Mouse (Mus musculus) left cerebral cortex, postnatal 25 days (tissue): Measurements from ENCODE around the gene Sh3gl2. TPM values are rescaled to one million over a fixed set of nuclear protein-coding genes. Genes with fewer than 3 reads are reported as not detected.

Experiments used
- DNase-seq, 2 experiments: peaks; one replicate each; pipeline ENCODE4 v3.0.0; 2022; ENCODE audit warnings: low spot score in 2 of 2, mixed read lengths in 1 of 2
- intact Hi-C: fragments of 180-260 bp; cut with DNase I; formaldehyde crosslinking; loops from one replicate; pipeline ENCODE4 v1.15.1; 2025
- total RNA-seq, 2 experiments: library from RNA; stranded (reverse); gene quantifications; 2 replicates each; pipeline ENCODE4 v1.2.3; 2021

Sh3gl2 gene
- total RNA-seq, 2 experiments from 2014 or later = 275 to 288 TPM

- no peak for DNase-seq
- intact Hi-C loops = no loop called here
Observed at GRCm38 (mm10) chr4:85526966-85527566, 322.1 kb downstream of the Sh3gl2 start.

- DNase-seq = no peak
- intact Hi-C loops = no loop called here
Observed at GRCm38 (mm10) chr4:85529852-85530251, 324.9 kb downstream of the Sh3gl2 start.

DNA sequence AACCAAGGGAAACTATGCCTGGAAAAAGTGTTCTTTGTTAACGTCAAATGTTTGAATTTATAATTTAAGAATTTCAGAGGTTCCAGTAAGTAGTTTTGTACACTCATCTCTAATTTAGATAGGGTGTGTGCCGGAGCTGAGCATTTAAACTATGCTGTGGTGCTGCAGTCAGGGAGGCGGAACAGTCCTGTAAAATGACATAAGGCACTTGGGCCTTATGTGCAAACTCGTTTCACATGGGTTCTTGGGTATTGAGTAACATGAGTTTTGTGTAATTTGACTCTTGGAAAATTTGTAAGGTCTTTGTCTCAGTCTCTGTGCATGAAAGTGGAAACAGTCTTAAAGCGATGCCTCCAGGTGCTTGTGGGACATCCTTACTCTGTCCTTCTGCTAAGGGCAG, 334.8 kb downstream of the Sh3gl2 start:
- no peak for DNase-seq
- intact Hi-C loops = no loop called here

- intact Hi-C loops = no loop called here
- no peak for DNase-seq
Observed at GRCm38 (mm10) chr4:85543221-85543620, 338.3 kb downstream of the Sh3gl2 start.

DNA sequence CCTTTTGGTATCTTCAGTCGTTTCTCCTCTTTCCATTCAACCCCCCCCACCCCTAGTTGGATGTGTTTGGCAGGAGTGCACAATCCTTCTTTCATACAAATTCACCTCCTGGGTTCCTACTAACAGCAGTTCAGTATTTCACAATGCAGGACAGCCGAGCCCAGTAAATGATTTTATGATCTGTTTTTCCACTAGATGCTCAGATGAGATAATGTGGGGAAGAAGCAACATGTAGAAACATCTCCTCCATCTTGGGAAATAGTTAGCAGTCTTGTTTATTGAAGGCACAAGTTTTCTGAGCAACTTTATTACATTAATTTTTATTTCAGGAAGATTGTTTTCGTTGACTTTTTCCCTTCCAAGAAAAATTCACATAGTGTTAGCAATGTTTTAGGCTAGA, 349.8 kb downstream of the Sh3gl2 start:
- DNase-seq = no peak
- intact Hi-C loops = no loop called here

DNA sequence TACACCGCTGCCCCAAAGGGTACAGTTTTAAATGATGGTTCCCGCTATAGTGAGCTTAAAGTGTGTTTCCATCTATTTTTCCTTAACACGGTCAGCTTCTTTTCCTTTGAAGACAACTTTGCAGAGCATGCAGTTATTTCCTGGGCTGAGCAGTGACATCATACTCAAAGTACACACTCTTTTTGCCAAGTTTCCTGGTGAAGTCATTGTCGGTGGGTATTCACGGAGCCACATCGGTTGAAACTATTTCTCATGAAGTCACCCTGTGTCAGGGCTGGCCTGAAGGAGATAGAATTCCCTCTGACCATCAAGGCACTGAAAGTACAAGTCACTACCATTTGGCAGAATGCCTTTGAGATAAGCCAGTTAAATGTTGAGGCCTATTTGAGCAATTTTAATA, 354.8 kb downstream of the Sh3gl2 start:
- intact Hi-C loops = no loop called here
- no peak for DNase-seq

DNA sequence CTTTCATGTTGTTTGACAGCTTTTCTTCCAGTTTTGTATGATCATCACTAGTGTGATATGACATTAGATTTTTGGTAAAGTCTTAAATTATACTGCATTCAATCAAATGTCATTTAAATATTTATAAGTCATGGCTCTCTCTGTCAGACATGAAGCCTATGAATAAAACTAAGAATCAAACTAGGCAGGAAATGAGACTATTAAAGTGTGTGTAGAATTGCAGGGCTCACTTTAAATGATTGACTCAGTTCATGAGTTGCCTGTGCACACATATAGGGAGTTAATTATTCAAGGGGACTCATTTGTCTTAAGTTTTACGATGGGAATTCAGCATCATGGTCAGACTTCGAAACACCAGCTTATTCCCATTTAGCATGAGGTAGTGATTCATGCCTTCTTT, 380.5 kb downstream of the Sh3gl2 start:
- DNase-seq = no peak
- intact Hi-C loops = no loop called here

- intact Hi-C loops = no loop called here
- no peak for DNase-seq
Observed at GRCm38 (mm10) chr4:85588928-85589327, 384.0 kb downstream of the Sh3gl2 start.

DNA sequence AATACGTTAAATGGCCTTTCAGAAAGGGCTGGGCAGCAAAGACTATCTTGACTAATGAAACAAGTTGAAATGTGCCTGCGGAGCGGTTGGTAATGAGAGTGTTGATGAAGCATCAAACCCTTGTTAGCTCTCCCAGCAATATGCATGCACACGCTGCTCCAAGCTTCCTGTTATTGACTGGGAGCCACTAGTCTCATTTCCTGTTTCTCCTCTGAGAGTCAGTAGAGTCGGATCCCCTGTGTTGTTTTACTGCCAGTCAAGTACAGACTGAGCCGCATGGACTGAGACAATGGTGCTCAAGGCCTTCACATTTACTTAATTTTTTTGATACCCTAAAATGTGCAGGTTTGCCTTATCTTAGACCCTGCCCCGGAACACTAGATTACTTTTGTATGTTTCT, 386.1 kb downstream of the Sh3gl2 start:
- intact Hi-C loops = no loop called here
- DNase-seq = no peak

GRCm38 (mm10) chr4:85594159-85594558, 389.2 kb downstream of the Sh3gl2 start:
- intact Hi-C loops = no loop called here
- no peak for DNase-seq

DNA sequence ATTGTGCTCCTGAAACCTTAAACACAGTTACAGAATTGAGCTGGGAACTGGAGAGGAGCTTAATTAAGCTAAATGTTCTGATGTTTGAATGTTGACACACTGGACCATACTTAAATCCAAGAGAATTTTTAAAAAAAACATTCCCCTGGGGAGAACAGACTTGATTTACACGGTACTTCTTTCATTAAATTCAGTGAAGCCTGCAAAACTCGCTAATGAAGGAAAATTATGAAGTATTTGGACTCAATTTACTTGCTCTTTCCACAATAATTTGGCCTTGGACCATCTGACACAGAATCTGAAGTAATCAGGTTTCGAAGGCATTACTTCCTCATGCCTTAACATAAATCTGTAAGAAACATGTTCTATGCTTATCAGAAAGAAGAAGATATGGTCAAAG, 408.4 kb downstream of the Sh3gl2 start:
- DNase-seq = no peak
- intact Hi-C loops = no loop called here

GRCm38 (mm10) chr4:85618746-85619145, 413.8 kb downstream of the Sh3gl2 start:
- DNase-seq = no peak
- intact Hi-C loops = no loop called here

- intact Hi-C loops = no loop called here
- DNase-seq = no peak
Observed at GRCm38 (mm10) chr4:85619261-85619660, 414.3 kb downstream of the Sh3gl2 start.

GRCm38 (mm10) chr4:85629381-85629780, 424.5 kb downstream of the Sh3gl2 start:
- intact Hi-C loops = no loop called here
- DNase-seq = no peak

GRCm38 (mm10) chr4:85669271-85669670, 464.3 kb downstream of the Sh3gl2 start:
- no peak for DNase-seq
- intact Hi-C loops = no loop called here

- no peak for DNase-seq
- intact Hi-C loops = no loop called here
Observed at GRCm38 (mm10) chr4:85669735-85670134, 464.8 kb downstream of the Sh3gl2 start.

- DNase-seq = no peak
- intact Hi-C loops = no loop called here
Observed at GRCm38 (mm10) chr4:85672290-85672689, 467.4 kb downstream of the Sh3gl2 start.

GRCm38 (mm10) chr4:85677621-85678020, 472.7 kb downstream of the Sh3gl2 start:
- intact Hi-C loops = no loop called here
- DNase-seq = no peak

GRCm38 (mm10) chr4:85686160-85686559, 481.2 kb downstream of the Sh3gl2 start:
- DNase-seq = no peak
- intact Hi-C loops = no loop called here
